Mouse (Mus musculus) liver, embryonic 14.5 days (tissue): ENCODE measurements around the gene Ccer2. TPM values are rescaled to one million over a fixed set of nuclear protein-coding genes. Genes with fewer than 3 reads are reported as not detected.

ENCODE experiments used
- ATAC-seq: fragments of 200-750 bp; cut with Nextera tagmentation; 2 replicates; pipeline ENCODE4 v1.8.0; 2017; ENCODE audit warnings: moderate number of reproducible peaks, mild to moderate bottlenecking, moderate library complexity; ENCODE audit not compliant: insufficient read depth
- DNase-seq, 3 experiments: peaks; one replicate each; pipeline ENCODE4 v3.0.0-alpha.2; 2012 to 2013; ENCODE audit warnings: low read depth in 3 of 3, low spot score in 3 of 3
- H3K27ac ChIP-seq: fragments of 300-500 bp; sonication (generic); 2 replicates; pipeline ENCODE4 v1.5.1; 2014; ENCODE audit warnings: moderate library complexity, mild to moderate bottlenecking, control low read depth, inconsistent platforms
- H3K27me3 ChIP-seq: fragments of 300-500 bp; sonication (generic); 2 replicates; pipeline ENCODE4 v1.6.1; 2014; ENCODE audit warnings: mild to moderate bottlenecking, low read length, moderate library complexity; ENCODE audit not compliant: control insufficient read depth, insufficient read depth
- H3K36me3 ChIP-seq: fragments of 300-500 bp; sonication (generic); replicated peaks from 2 replicates; pipeline ENCODE4 v1.6.1; 2014; ENCODE audit warnings: low read depth; ENCODE audit not compliant: control insufficient read depth, insufficient read depth
- H3K4me1 ChIP-seq, 2 experiments: fragments of 200-500 bp in 1 of 2; fragments of 300-500 bp in 1 of 2; sonication (generic) in 1 of 2; replicated peaks; 2 replicates each; pipeline ENCODE4 v1.6.1; 2012 to 2014; ENCODE audit warnings: antibody characterized with exemption in 1 of 2, inconsistent platforms in 1 of 2, low read length in 1 of 2; ENCODE audit not compliant: control insufficient read depth in 2 of 2, insufficient read depth in 2 of 2
- H3K4me2 ChIP-seq: fragments of 300-500 bp; sonication (generic); 2 replicates; pipeline ENCODE4 v1.6.1; 2014; ENCODE audit warnings: low read depth, mild to moderate bottlenecking, control low read depth, moderate library complexity
- H3K4me3 ChIP-seq, 2 experiments: fragments of 200-500 bp in 1 of 2; fragments of 300-500 bp in 1 of 2; sonication (generic) in 1 of 2; 2 replicates each; pipeline ENCODE4 v1.5.1; 2012 to 2014; ENCODE audit warnings: low read depth in 2 of 2, low read length in 2 of 2, mild to moderate bottlenecking in 2 of 2, control low read depth in 1 of 2, inconsistent platforms in 1 of 2, moderate library complexity in 1 of 2; ENCODE audit not compliant: insufficient read depth in 1 of 2
- H3K9ac ChIP-seq: fragments of 300-500 bp; sonication (generic); replicated peaks from 2 replicates; pipeline ENCODE4 v1.6.1; 2014; ENCODE audit warnings: mild to moderate bottlenecking, control low read depth, moderate library complexity
- H3K9me3 ChIP-seq: fragments of 300-500 bp; sonication (generic); 2 replicates; pipeline ENCODE4 v1.6.1; 2016; ENCODE audit warnings: low read length, mixed read lengths; ENCODE audit not compliant: control insufficient read depth
- CTCF ChIP-seq: IDR thresholded peaks from 2 replicates; pipeline ENCODE4 v1.5.1; 2016; ENCODE audit warnings: antibody characterized with exemption, low read depth, control low read depth
- EP300 ChIP-seq: IDR thresholded peaks from 2 replicates; pipeline ENCODE4 v1.6.1; 2016; ENCODE audit warnings: antibody characterized with exemption, low read depth
- WGBS: fragments of 180-500 bp; shearing (Covaris S2); extraction: QIAGEN DNeasy Blood & Tissue Kit; methylation state at CpG from one replicate; pipeline ENCODE4 v1.1.7; 2014; ENCODE audit not compliant: insufficient replicate concordance; 5-methylcytosine and 5-hydroxymethylcytosine counted together
- polyA plus RNA-seq, 2 experiments: library from polyadenylated mRNA; depleted of rRNA in 1 of 2; stranded (reverse) in 1 of 2; unstranded in 1 of 2; fragments of >200 nt; fragmentation: Nextera tagmentation in 1 of 2; extraction: Ambion mirVana in 1 of 2; gene quantifications; 2 replicates each; pipeline versions ENCODE4 v1.2.1 to v1.2.3; 2012 to 2014

The Ccer2 gene
- polyA plus RNA-seq, 2 experiments = not detected

DNA sequence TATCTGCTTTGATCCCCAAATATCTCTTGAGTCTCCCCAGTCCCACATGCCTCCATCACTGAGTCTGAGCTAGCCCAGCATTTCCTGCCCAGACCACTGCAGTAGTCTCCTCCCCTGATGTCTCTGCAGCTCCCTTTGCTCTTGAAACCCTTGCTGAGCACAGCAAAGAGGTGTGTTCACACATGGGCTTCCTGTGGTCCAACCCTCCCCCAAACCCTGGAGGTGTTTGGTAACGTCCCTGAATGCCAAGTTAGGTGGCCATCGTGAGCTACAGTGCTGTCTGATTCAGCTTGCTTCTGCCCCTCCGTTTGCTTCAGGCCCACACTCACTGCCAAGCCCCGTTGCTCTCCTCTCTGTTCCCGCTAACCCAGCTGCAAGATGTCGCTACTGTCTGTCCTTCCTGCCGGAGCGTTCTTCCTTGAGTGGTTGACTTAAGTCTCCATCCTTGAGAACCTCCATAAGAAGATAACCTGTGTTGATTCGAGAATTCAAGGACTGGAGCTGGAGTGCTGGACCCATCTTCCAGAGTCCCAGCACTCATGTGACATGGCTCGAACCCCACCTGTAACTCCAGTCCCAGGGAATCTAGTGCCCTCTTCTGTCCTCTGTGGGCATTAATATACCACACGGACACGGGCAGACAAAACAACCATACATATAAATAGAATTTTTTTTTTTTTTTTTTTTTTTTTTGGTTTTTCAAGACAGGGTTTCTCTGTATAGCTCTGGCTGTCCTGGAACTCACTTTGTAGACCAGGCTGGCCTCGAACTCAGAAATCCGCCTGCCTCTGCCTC lies 36.6 kb downstream of the Ccer2 start:
- Histone ChIP-seq H3K4me1 (peaks cover 5 to 7% of the 10 kb centered on the region in 2 experiments), H3K27me3 (no peaks in the 10 kb centered on the region), H3K36me3 (no peaks in the 10 kb centered on the region), H3K27ac (no peak overlapping the region), H3K4me2 (no peak overlapping the region), H3K9me3 (no peaks in the 10 kb centered on the region), H3K9ac (no peak overlapping the region), H3K4me3 (no peak overlapping the region)
- ATAC-seq (no peak), DNase-seq (no peak)
- 57% methylated on average over 14 of the region's 14 CpGs for WGBS
- TF ChIP-seq CTCF (no peak), EP300 (no peak)

DNA sequence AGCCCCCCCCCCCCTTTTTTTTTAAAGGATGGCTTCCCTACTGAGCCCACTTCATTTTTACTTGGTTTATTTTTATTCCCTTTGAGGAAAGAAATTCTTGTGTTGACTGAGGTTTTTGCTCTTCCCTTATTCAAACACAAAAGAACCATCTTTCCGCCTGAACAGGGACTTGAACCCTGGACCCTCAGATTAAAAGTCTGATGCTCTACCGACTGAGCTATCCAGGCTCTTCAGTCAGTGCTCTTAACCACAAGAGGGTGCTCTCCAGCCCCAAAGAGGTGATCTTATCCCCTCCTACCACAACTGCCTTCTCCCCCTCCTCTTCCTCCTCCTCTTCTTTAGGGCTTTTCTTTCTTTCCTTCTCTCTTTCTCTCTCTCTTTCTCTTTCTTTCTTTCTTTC lies 37.9 kb downstream of the Ccer2 start:
- Histone ChIP-seq H3K27ac (no peak overlapping the region), H3K27me3 (no peaks in the 10 kb centered on the region), H3K4me3 (no peak overlapping the region), H3K4me1 (peaks cover 5 to 7% of the 10 kb centered on the region in 2 experiments), H3K9ac (no peak overlapping the region), H3K36me3 (no peaks in the 10 kb centered on the region), H3K4me2 (no peak overlapping the region), H3K9me3 (no peaks in the 10 kb centered on the region)
- peak; percentile 50 for TF ChIP-seq CTCF
- no peak for TF ChIP-seq EP300
- ATAC-seq = no peak
- DNase-seq = no peak
- WGBS = 12% methylated on average over 2 of the region's 2 CpGs

DNA sequence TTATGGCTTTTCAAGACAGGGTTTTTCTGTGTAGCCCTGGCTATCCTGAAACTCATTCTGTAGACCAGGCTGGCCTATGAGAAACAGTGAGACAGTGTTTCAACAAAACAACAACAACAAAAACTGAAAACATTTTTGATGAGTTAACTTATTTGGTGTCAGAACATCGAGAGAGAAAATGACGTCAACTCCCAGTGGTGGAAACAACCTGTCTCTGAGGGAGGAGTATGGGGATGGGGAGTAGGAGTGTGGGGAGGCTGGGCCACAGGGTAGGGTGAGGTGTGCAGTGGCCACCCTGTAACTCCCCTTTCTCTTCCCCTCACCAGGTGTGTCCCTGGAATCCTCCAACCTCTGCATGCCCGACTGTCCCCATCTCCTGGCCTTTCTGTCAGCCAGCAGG lies 38.5 kb downstream of the Ccer2 start:
- Histone ChIP-seq H3K4me1 (peaks cover 5 to 7% of the 10 kb centered on the region in 2 experiments), H3K9ac (no peak overlapping the region), H3K36me3 (no peaks in the 10 kb centered on the region), H3K27ac (no peak overlapping the region), H3K4me3 (no peak overlapping the region), H3K9me3 (no peaks in the 10 kb centered on the region), H3K27me3 (no peaks in the 10 kb centered on the region), H3K4me2 (no peak overlapping the region)
- DNase-seq (no peak), ATAC-seq (no peak)
- TF ChIP-seq EP300 = no peak
- no peak for TF ChIP-seq CTCF
- 73% methylated on average over 3 of the region's 3 CpGs for WGBS

DNA sequence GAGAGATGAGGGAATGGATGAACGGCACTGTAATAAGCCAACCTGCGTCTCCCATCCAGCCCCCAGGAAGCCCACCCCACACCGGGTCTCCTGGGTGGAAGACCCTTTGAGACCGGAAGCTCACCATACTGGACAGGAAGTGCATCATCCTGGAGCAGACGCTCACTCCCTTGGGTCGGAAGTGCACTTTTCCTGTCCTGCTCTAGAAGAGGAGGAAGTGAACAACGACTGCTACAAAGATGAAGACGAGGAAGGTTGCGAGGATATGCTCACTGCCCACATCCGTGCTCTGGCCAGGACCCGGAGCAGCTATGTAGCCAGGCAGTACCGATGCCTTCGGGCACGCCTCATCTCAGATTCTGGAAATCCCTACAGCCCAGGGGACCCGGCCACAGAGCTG lies 39.9 kb downstream of the Ccer2 start:
- Histone ChIP-seq H3K27ac (peak overlapping the region; percentile 45; the same call in 1 of the 2 replicates), H3K9me3 (no peaks in the 10 kb centered on the region), H3K4me3 (peak overlapping the region; percentile 33 to 56), H3K9ac (peak overlapping the region; percentile 68), H3K27me3 (no peaks in the 10 kb centered on the region), H3K36me3 (no peaks in the 10 kb centered on the region), H3K4me2 (peak overlapping the region; percentile 85), H3K4me1 (peaks cover 5% of the 10 kb centered on the region in 2 experiments)
- DNase-seq (no peak), ATAC-seq (no peak)
- 11% methylated on average over 15 of the region's 15 CpGs for WGBS
- TF ChIP-seq EP300 = no peak
- TF ChIP-seq CTCF = no peak

DNA sequence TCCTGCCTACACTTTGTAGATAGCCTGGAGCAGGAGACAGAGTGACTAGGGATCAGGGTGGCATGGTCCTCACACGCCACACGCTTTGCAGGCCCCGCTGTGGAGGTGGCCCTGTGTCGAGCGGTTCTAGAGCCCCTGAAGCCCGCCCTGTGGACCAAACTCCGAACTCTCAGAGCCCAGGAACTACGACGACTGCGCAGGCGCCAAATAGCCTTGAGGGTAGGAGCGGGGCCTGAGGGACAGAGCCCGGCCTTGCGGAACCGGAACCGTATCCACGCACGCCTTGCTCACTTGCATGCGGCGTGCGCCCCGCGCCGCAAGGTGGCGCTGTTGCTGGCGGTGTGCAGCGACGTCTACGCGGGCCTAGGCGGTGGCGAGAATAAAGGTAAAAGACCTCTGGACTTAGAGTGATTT lies 40.6 kb downstream of the Ccer2 start:
- WGBS = 5% methylated on average over 32 of the region's 32 CpGs
- H3K36me3 ChIP-seq = no peaks in the 10 kb centered on the region
- H3K27me3 ChIP-seq = no peaks in the 10 kb centered on the region

More for the DNA sequence above, 40.6 kb downstream of the Ccer2 start:
- Histone ChIP-seq H3K27ac (peak overlapping the region; percentile 45), H3K4me3 (peak overlapping the region; percentile 36 to 56), H3K9me3 (no peaks in the 10 kb centered on the region), H3K9ac (peak overlapping the region; percentile 68), H3K4me2 (peak overlapping the region; percentile 85), H3K4me1 (peaks cover 5 to 6% of the 10 kb centered on the region in 2 experiments; a peak in 3 of 4 replicates)
- ATAC-seq = peak; percentile 77
- peak; percentile 100 for TF ChIP-seq CTCF
- TF ChIP-seq EP300 = no peak
- peak; percentile 56 to 61 (median 60) for DNase-seq
